Mouse (Mus musculus) layer of hippocampus, postnatal 14 days (tissue): ENCODE results near the gene Dcdc2b. TPM values are rescaled to one million over a fixed set of nuclear protein-coding genes. Genes with fewer than 3 reads are reported as not detected.
A peak's percentile ranks its signal among the peaks of the same experiment; 100 is the strongest.

Experiments
- DNase-seq, 2 experiments: peaks; one replicate each; pipeline ENCODE4 v3.0.0; 2021 to 2022; ENCODE audit warnings: low spot score in 2 of 2, mixed read lengths in 1 of 2
- total RNA-seq, 2 experiments: library from RNA; stranded (reverse); gene quantifications; 2 replicates each; pipeline ENCODE4 v1.2.3; 2021

Dcdc2b gene
- total RNA-seq, 2 experiments from 2014 or later, result 3.4 to 4.4 TPM

GRCm38 (mm10) chr4:129622120-129622802 is 8.2 kb upstream of the Dcdc2b start:
- DNase-seq, result no peak

GRCm38 (mm10) chr4:129621283-129621841 is 7.3 kb upstream of the Dcdc2b start:
- DNase-seq, result no peak

GRCm38 (mm10) chr4:129620419-129621282 is 6.6 kb upstream of the Dcdc2b start:
- no peak for DNase-seq

GRCm38 (mm10) chr4:129618786-129619691 is 5.0 kb upstream of the Dcdc2b start, which contains the start of gene Iqcc:
Iqcc (minus strand) TSS chr4:129619099.
- peak; percentile 94 to 97 for DNase-seq

GRCm38 (mm10) chr4:129618031-129618430 is 4.0 kb upstream of the Dcdc2b start:
- DNase-seq, result no peak

- DNase-seq, result no peak
Measured at GRCm38 (mm10) chr4:129617121-129617641, 3.1 kb upstream of the Dcdc2b start.

GRCm38 (mm10) chr4:129616631-129617030 is 2.6 kb upstream of the Dcdc2b start:
- DNase-seq, result no peak

- DNase-seq, result no peak
Measured at GRCm38 (mm10) chr4:129615801-129616290, 1.8 kb upstream of the Dcdc2b start.

GRCm38 (mm10) chr4:129610472-129610871 is 3.6 kb downstream of the Dcdc2b start:
- DNase-seq, result no peak

- no peak for DNase-seq
Measured at GRCm38 (mm10) chr4:129610026-129610425, 4.0 kb downstream of the Dcdc2b start.

GRCm38 (mm10) chr4:129609139-129609631 is 4.9 kb downstream of the Dcdc2b start:
- DNase-seq, result no peak

GRCm38 (mm10) chr4:129608426-129609025 is 5.5 kb downstream of the Dcdc2b start:
- peak; percentile 79 to 88 for DNase-seq

GRCm38 (mm10) chr4:129600233-129601158 is 13.6 kb downstream of the Dcdc2b start, which contains the start of the genes Eif3i and Tmem234:
Eif3i (minus strand) TSS chr4:129600648.
Tmem234 (plus strand) TSS chr4:129600668.
- peak; percentile 79 to 87 for DNase-seq

- DNase-seq, result no peak
Measured at GRCm38 (mm10) chr4:129588865-129589264, 25.2 kb downstream of the Dcdc2b start.

GRCm38 (mm10) chr4:129586943-129587342 is 27.1 kb downstream of the Dcdc2b start:
- no peak for DNase-seq

GRCm38 (mm10) chr4:129585773-129586172 is 28.3 kb downstream of the Dcdc2b start:
- DNase-seq, result no peak

GRCm38 (mm10) chr4:129584884-129585608 is 29.0 kb downstream of the Dcdc2b start:
- peak; percentile 86 to 89 for DNase-seq

- no peak for DNase-seq
Measured at GRCm38 (mm10) chr4:129584370-129584769, 29.7 kb downstream of the Dcdc2b start.
